Comparison of ENCODE assay signal across 9 mouse cellular contexts in genomic region chr12:99457521-99458205, GRCm38 (mm10).
DNase-seq lines count a peak whose midpoint lies in the region; ATAC-seq lines count a peak whose summit lies in the region.
"Had no signal": no experiment of that assay in that cellular context is flagged by ENCODE, and none has a peak within 500 bp of the region (broad histone marks: within the 10 kb centered on the region; RNA-seq: fewer than 3 reads in every experiment).

No protein-coding gene starts in this region.

- peak overlapping the region; percentile 49 for H3K4me3 ChIP-seq in liver, embryonic 15.5 days (replicated peaks)
- no peak overlapping the region for H3K4me3 ChIP-seq in stomach, embryonic 16.5 days (replicated peaks; ENCODE audit: low read length)

- no peaks in the 10 kb centered on the region for H3K27me3 ChIP-seq in liver, embryonic 15.5 days
- no peaks in the 10 kb centered on the region for H3K27me3 ChIP-seq in stomach, embryonic 16.5 days (ENCODE audit: control insufficient read depth, insufficient read depth, low read length)

- intact Hi-C loops in heart, postnatal 25 days (cut with DNase I), result no loop called here

- peak overlapping the region; percentile 61 for H3K4me2 ChIP-seq in liver, embryonic 15.5 days
- no peak overlapping the region for H3K4me2 ChIP-seq in stomach, embryonic 16.5 days (ENCODE audit: low read depth, low read length)

- peak; percentile 95 for ATAC-seq in liver, embryonic 15.5 days (ENCODE audit: insufficient read depth)
- ATAC-seq in stomach, embryonic 16.5 days (ENCODE audit: insufficient read depth, low FRiP score), result 0 out of 2 replicates have a peak, but pooled peaks have one; percentile 40

- peak; percentile 81 for DNase-seq in heart, adult 11 months
- DNase-seq in heart, postnatal 25 days (ENCODE audit: low spot score), result no peak
- peak; percentile 21 to 25 for DNase-seq in right cerebral cortex, adult 2 months (ENCODE audit: low spot score in 2 of 2)
- DNase-seq in right cerebral cortex, postnatal 4 days, result no peak
- DNase-seq in testis, postnatal 10 days (ENCODE audit: low spot score), result no peak
- DNase-seq in thymus, postnatal 4 days, result no peak
- DNase-seq: kidney, postnatal 4 days had no signal

- H3K9me3 ChIP-seq in liver, embryonic 15.5 days (replicated peaks), result no peaks in the 10 kb centered on the region
- no peaks in the 10 kb centered on the region for H3K9me3 ChIP-seq in stomach, embryonic 16.5 days (replicated peaks; ENCODE audit: control insufficient read depth, low read length)

- peaks cover 42% of the 10 kb centered on the region for H3K4me1 ChIP-seq in liver, embryonic 15.5 days (replicated peaks)
- H3K4me1 ChIP-seq in stomach, embryonic 16.5 days (ENCODE audit: control insufficient read depth, insufficient read depth, low read length), result peaks cover 12% of the 10 kb centered on the region; the same call in 1 of the 2 replicates

- H3K27ac ChIP-seq in liver, embryonic 15.5 days (replicated peaks), result peak overlapping the region; percentile 79
- no peak overlapping the region for H3K27ac ChIP-seq in stomach, embryonic 16.5 days (ENCODE audit: low read length)

- H3K36me3 ChIP-seq in liver, embryonic 15.5 days (replicated peaks), result no peaks in the 10 kb centered on the region
- H3K36me3 ChIP-seq in stomach, embryonic 16.5 days (ENCODE audit: control insufficient read depth, insufficient read depth, low read length), result no peaks in the 10 kb centered on the region

- 29% methylated on average over 10 of the region's 10 CpGs for WGBS in liver, embryonic 15.5 days (ENCODE audit: insufficient replicate concordance)
- 48% methylated on average over 10 of the region's 10 CpGs for whole genome bisulfite sequencing in stomach, embryonic 16.5 days

- H3K9ac ChIP-seq in liver, embryonic 15.5 days, result 0 out of 2 replicates have a peak overlapping the region, but pooled peaks have one; percentile 19
- H3K9ac ChIP-seq in stomach, embryonic 16.5 days (ENCODE audit: low read length), result no peak overlapping the region

Comparison
In these comparisons a context has a peak if more than half of its experiments do, and no peak if none do; other contexts are left out.
1. DNase-seq: peak in heart, adult 11 months (single experiment) and right cerebral cortex, adult 2 months (2 of 2); none in heart, postnatal 25 days (single experiment), right cerebral cortex, postnatal 4 days (single experiment), testis, postnatal 10 days (single experiment) and thymus, postnatal 4 days (single experiment).